Mouse (Mus musculus) MEL (cell line): ENCODE measurements around the gene Tbc1d17. TPM values are rescaled to one million over a fixed set of nuclear protein-coding genes. Genes with fewer than 3 reads are reported as not detected.

Source experiments
- DNase-seq: peaks from one replicate; pipeline ENCODE4 v3.0.0; 2011; ENCODE audit warnings: low read depth, low spot score
- H3K27ac ChIP-seq: 2 replicates; pipeline ENCODE4 v1.5.1; 2012; ENCODE audit warnings: low read depth, mild to moderate bottlenecking, control low read depth, low read length, moderate library complexity; ENCODE audit not compliant: control insufficient read depth
- H3K27me3 ChIP-seq, 2 experiments: fragments of 150-350 bp in 1 of 2; sonication (generic) in 1 of 2; 2 replicates each; pipeline ENCODE4 v1.6.1; 2012; ENCODE audit warnings: low read length in 2 of 2, mild to moderate bottlenecking in 2 of 2, improper control_type of control experiment in 1 of 2, moderate library complexity in 1 of 2; ENCODE audit not compliant: insufficient read depth in 2 of 2, control insufficient read depth in 1 of 2
- H3K36me3 ChIP-seq, 2 experiments: 2 replicates each; pipeline ENCODE4 v1.6.1; 2012 to 2014; ENCODE audit warnings: low read length in 2 of 2, improper control_type of control experiment in 1 of 2, inconsistent platforms in 1 of 2, mild to moderate bottlenecking in 1 of 2; ENCODE audit not compliant: insufficient read depth in 2 of 2, control insufficient read depth in 1 of 2
- H3K4me1 ChIP-seq, 2 experiments: fragments of 150-350 bp in 1 of 2; sonication (generic) in 1 of 2; 2 replicates each; pipeline ENCODE4 v1.6.1; 2012; ENCODE audit warnings: low read length in 2 of 2, improper control_type of control experiment in 1 of 2, mild to moderate bottlenecking in 1 of 2; ENCODE audit not compliant: insufficient read depth in 2 of 2, control insufficient read depth in 1 of 2
- H3K4me3 ChIP-seq, 2 experiments: fragments of 150-350 bp in 1 of 2; sonication (generic) in 1 of 2; 2 replicates each; pipeline ENCODE4 v1.5.1; 2012; ENCODE audit warnings: low read depth in 2 of 2, low read length in 2 of 2, mild to moderate bottlenecking in 2 of 2, moderate library complexity in 2 of 2, control low read depth in 1 of 2, improper control_type of control experiment in 1 of 2; ENCODE audit not compliant: control insufficient read depth in 1 of 2, insufficient read depth in 1 of 2
- H3K79me2 ChIP-seq: 2 replicates; pipeline ENCODE4 v1.6.1; 2012; ENCODE audit warnings: mild to moderate bottlenecking, low read length, moderate library complexity; ENCODE audit not compliant: control insufficient read depth, poor library complexity, insufficient read depth
- H3K9ac ChIP-seq: 2 replicates; pipeline ENCODE4 v1.6.1; 2012; ENCODE audit warnings: low read depth, mild to moderate bottlenecking, control low read depth, low read length, moderate library complexity; ENCODE audit not compliant: control insufficient read depth, poor library complexity, severe bottlenecking
- H3K9me3 ChIP-seq: fragments of 150-350 bp; sonication (generic); replicated peaks from 2 replicates; pipeline ENCODE4 v1.6.1; 2012; ENCODE audit warnings: mild to moderate bottlenecking, low read length, improper control_type of control experiment, moderate library complexity; ENCODE audit not compliant: insufficient read depth
- CHD1 ChIP-seq: IDR thresholded peaks from 2 replicates; pipeline ENCODE4 v1.6.1; 2012; ENCODE audit warnings: low read depth, mild to moderate bottlenecking, inconsistent platforms, low read length, improper control_type of control experiment
- CTCF ChIP-seq, 3 experiments: IDR thresholded peaks in 2 of 3; conservative IDR thresholded peaks in 1 of 3; 2 replicates each; pipeline ENCODE4 v1.5.1; 2011 to 2012; ENCODE audit warnings: low read length in 3 of 3, low read depth in 2 of 3, mild to moderate bottlenecking in 2 of 3, improper control_type of control experiment in 1 of 3, inconsistent platforms in 1 of 3, mixed read lengths in 1 of 3, moderate library complexity in 1 of 3; ENCODE audit not compliant: control insufficient read depth in 1 of 3, insufficient read depth in 1 of 3, poor library complexity in 1 of 3, severe bottlenecking in 1 of 3
- E2F4 ChIP-seq: IDR thresholded peaks from 2 replicates; pipeline ENCODE4 v1.6.1; 2011; ENCODE audit warnings: low read depth, low read length, improper control_type of control experiment, borderline replicate concordance
- ELF1 ChIP-seq: IDR thresholded peaks from 2 replicates; pipeline ENCODE4 v1.6.1; 2014; ENCODE audit warnings: low read depth, mild to moderate bottlenecking, inconsistent platforms, low read length, improper control_type of control experiment, moderate library complexity
- GABPA ChIP-seq: IDR thresholded peaks from 2 replicates; pipeline ENCODE4 v1.6.1; 2012; ENCODE audit warnings: low read depth, mild to moderate bottlenecking, inconsistent platforms, low read length, improper control_type of control experiment, moderate library complexity
- HCFC1 ChIP-seq: IDR thresholded peaks from 2 replicates; pipeline ENCODE4 v1.6.1; 2012; ENCODE audit warnings: low read depth, mild to moderate bottlenecking, inconsistent platforms, low read length, improper control_type of control experiment, moderate library complexity
- KAT2A ChIP-seq: conservative IDR thresholded peaks from 2 replicates; pipeline ENCODE4 v1.6.1; 2012; ENCODE audit warnings: low read depth, low read length, improper control_type of control experiment, inconsistent platforms
- MAFK ChIP-seq: IDR thresholded peaks from 2 replicates; pipeline ENCODE4 v1.6.1; 2011; ENCODE audit warnings: low read depth, mild to moderate bottlenecking, low read length, improper control_type of control experiment, borderline replicate concordance
- MAX ChIP-seq: IDR thresholded peaks from 2 replicates; pipeline ENCODE4 v1.6.1; 2011; ENCODE audit warnings: low read length, improper control_type of control experiment
- MAZ ChIP-seq: IDR thresholded peaks from 2 replicates; pipeline ENCODE4 v1.6.1; 2012; ENCODE audit warnings: low read depth, mild to moderate bottlenecking, inconsistent platforms, low read length, improper control_type of control experiment
- MXI1 ChIP-seq: IDR thresholded peaks from 2 replicates; pipeline ENCODE4 v1.6.1; 2011; ENCODE audit warnings: mild to moderate bottlenecking, low read depth, low read length, improper control_type of control experiment
- MYC ChIP-seq: IDR thresholded peaks from 2 replicates; pipeline ENCODE4 v1.6.1; 2011; ENCODE audit warnings: low read depth, mild to moderate bottlenecking, low read length, improper control_type of control experiment, moderate library complexity
- NELFE ChIP-seq: IDR thresholded peaks from 2 replicates; pipeline ENCODE4 v1.6.1; 2011; ENCODE audit warnings: low read depth, low read length, improper control_type of control experiment
- NRF1 ChIP-seq: IDR thresholded peaks from 2 replicates; pipeline ENCODE4 v1.6.1; 2014; ENCODE audit warnings: low read depth, mild to moderate bottlenecking, inconsistent platforms, low read length, improper control_type of control experiment, moderate library complexity; ENCODE audit not compliant: poor library complexity, insufficient read depth, severe bottlenecking
- POLR2A ChIP-seq, 2 experiments: IDR thresholded peaks; 2 replicates each; pipeline ENCODE4 v1.6.1; 2011 to 2012; ENCODE audit warnings: low read length in 2 of 2, mild to moderate bottlenecking in 2 of 2, control low read depth in 1 of 2, improper control_type of control experiment in 1 of 2, low read depth in 1 of 2, moderate library complexity in 1 of 2; ENCODE audit not compliant: control insufficient read depth in 1 of 2, insufficient read depth in 1 of 2, poor library complexity in 1 of 2
- POLR2AphosphoS2 ChIP-seq: IDR thresholded peaks from 2 replicates; pipeline ENCODE4 v1.6.1; 2011; ENCODE audit warnings: low read length, improper control_type of control experiment
- SIN3A ChIP-seq: IDR thresholded peaks from 2 replicates; pipeline ENCODE4 v1.6.1; 2012; ENCODE audit warnings: low read length, improper control_type of control experiment, inconsistent platforms
- SMC3 ChIP-seq: IDR thresholded peaks from 2 replicates; pipeline ENCODE4 v1.6.1; 2011; ENCODE audit warnings: low read depth, low read length, improper control_type of control experiment
- TAL1 ChIP-seq: IDR thresholded peaks from 2 replicates; pipeline ENCODE4 v1.6.1; 2012; ENCODE audit warnings: mild to moderate bottlenecking, inconsistent platforms, low read length, moderate library complexity, mixed read lengths
- TBP ChIP-seq: IDR thresholded peaks from 2 replicates; pipeline ENCODE4 v1.8.0; 2011; ENCODE audit warnings: low read depth, low read length, improper control_type of control experiment
- TCF12 ChIP-seq: IDR thresholded peaks from 2 replicates; pipeline ENCODE4 v1.6.1; 2014; ENCODE audit warnings: low read depth, mild to moderate bottlenecking, inconsistent platforms, low read length, improper control_type of control experiment, moderate library complexity
- ZC3H11A ChIP-seq: IDR thresholded peaks from 2 replicates; pipeline ENCODE4 v1.6.1; 2012; ENCODE audit warnings: low read depth, mild to moderate bottlenecking, inconsistent platforms, low read length, improper control_type of control experiment
- polyA plus RNA-seq, 2 experiments: library from polyadenylated mRNA; stranded (reverse) in 1 of 2; unstranded in 1 of 2; fragments of >175 nt in 1 of 2; fragments of >200 nt in 1 of 2; gene quantifications; 2 replicates each; pipeline versions ENCODE4 v1.2.1 to v1.2.4; 2012; ENCODE audit warnings: low replicate concordance in 2 of 2, low read depth in 1 of 2; ENCODE audit not compliant: insufficient read length in 2 of 2, insufficient read depth in 1 of 2, missing spikeins in 1 of 2
- total RNA-seq: library from RNA; depleted of rRNA; stranded (reverse); fragments of 300-350 nt; gene quantifications from 2 replicates; pipeline ENCODE4 v1.2.3, GENCODE M21; 2012

Tbc1d17 gene
- total and polyA plus RNA-seq, 3 experiments = 16.7 to 29.5 TPM; not detected in 1

- Histone ChIP-seq H3K4me1 (peaks cover 0 to 19% of the 10 kb centered on the region in 2 experiments; a peak in 2 of 4 replicates), H3K9ac (peak within 1 kb of the TSS; percentile 86), H3K9me3 (no peaks in the 10 kb centered on the region), H3K4me3 (peak within 1 kb of the TSS; percentile 72 to 88), H3K36me3 (peaks cover 0 to 8% of the 10 kb centered on the region in 2 experiments; a peak in 2 of 4 replicates), H3K27ac (peak within 1 kb of the TSS; percentile 59), H3K27me3 (no peaks in the 10 kb centered on the region), H3K79me2 (peaks cover 14% of the 10 kb centered on the region)
- peak; percentile 96 for DNase-seq
- TF ChIP-seq MAFK (no peak), MYC (0 out of 2 replicates have a peak, but pooled peaks have one; percentile 66), MAZ (peak; percentile 88), POLR2AphosphoS2 (peak; percentile 71), TBP (peak; percentile 69), NELFE (peak; percentile 77), CTCF (IDR thresholded peaks at IDR 0.05 in 2 of 3, conservative IDR thresholded peaks at IDR 0.05 in 1 of 3; ENCODE audit: control insufficient read depth in 1 of 3, insufficient read depth in 1 of 3, low read depth in 2 of 3, low read length in 3 of 3, poor library complexity in 1 of 3, severe bottlenecking in 1 of 3) (peak; percentile 9 to 60 (median 56); a peak in 5 of 6 replicates), NRF1 (no peak; the same call in 1 of the 2 replicates), MXI1 (peak; percentile 73), SIN3A (peak; percentile 87), HCFC1 (peak; percentile 93), E2F4 (0 out of 2 replicates have a peak, but pooled peaks have one; percentile 36), TAL1 (no peak), MAX (peak; percentile 51; the same call in 1 of the 2 replicates), ELF1 (peak; percentile 71), KAT2A (peak; percentile 66), SMC3 (peak; percentile 37; the same call in 1 of the 2 replicates), TCF12 (no peak), GABPA (no peak), ZC3H11A (0 out of 2 replicates have a peak, but pooled peaks have one; percentile 3), CHD1 (peak; percentile 98), POLR2A (IDR thresholded peaks at IDR 0.05; ENCODE audit: control insufficient read depth in 1 of 2, insufficient read depth in 1 of 2, low read depth in 1 of 2, low read length in 2 of 2, poor library complexity in 1 of 2) (peak; percentile 62 to 89; a peak in 3 of 4 replicates)
Observed at GRCm38 (mm10) chr7:44895593-44896434, 46.9 kb upstream of the Tbc1d17 start, which contains the start of gene Fuz. Fuz (plus strand) TSS chr7:44896079.
